Mouse (Mus musculus) effector memory CD4-positive, alpha-beta T cell, adult 5 months (primary cell): ENCODE results near the gene Bsg. TPM values are rescaled to one million over a fixed set of nuclear protein-coding genes. Genes with fewer than 3 reads are reported as not detected.

Source experiments
- polyA plus RNA-seq: library from polyadenylated mRNA; unstranded; fragments of 100-300 nt; shearing (Covaris generic); gene quantifications from one replicate; pipeline ENCODE4 v1.2.1, GENCODE M21; 2017

The Bsg gene
- 178 TPM for polyA plus RNA-seq

DNA sequence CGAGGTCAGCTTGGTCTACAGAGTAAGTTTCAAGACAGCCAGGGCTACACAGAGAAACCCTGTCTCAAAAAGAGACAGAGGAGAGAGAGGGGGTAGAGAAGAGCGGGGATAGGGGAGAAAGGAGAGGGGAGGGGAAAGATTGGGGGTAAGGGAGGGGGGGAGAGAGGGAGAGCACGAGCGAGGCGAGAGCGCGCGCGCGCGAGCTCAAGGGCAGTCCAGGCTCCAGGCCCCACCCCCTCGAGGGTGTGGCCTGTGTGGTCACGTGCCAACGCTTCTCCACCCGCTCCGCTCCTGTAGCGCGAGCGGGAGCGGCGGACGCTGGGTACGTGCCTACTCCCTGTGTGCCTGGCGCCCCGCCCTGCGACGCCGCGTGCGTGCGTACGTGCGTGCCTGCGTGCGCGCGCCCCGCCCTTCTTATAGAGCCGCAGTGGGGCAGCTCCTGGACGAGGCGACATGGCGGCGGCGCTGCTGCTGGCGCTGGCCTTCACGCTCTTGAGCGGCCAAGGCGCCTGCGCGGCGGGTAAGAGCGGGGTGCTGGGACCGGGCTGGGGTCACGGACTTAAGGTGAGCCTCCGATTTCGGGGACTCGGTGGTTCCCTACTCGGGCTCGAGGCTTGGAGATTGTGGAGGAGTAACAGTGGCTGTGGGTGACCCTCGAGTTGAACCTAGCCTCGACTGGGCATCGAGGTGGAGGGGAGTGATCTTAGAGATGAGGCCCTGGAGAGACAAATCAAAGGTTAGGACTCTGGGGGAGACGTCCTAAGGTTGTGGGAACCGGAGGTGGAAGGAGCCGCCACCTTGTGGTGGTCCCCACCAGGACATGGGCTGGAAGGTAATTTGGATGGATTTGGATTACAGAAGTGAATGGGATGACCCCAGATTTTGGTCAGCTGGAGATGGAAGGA, at the start of gene Bsg:
Bsg (plus strand) TSS at position 427 of the 905 bp plus-strand sequence.

DNA sequence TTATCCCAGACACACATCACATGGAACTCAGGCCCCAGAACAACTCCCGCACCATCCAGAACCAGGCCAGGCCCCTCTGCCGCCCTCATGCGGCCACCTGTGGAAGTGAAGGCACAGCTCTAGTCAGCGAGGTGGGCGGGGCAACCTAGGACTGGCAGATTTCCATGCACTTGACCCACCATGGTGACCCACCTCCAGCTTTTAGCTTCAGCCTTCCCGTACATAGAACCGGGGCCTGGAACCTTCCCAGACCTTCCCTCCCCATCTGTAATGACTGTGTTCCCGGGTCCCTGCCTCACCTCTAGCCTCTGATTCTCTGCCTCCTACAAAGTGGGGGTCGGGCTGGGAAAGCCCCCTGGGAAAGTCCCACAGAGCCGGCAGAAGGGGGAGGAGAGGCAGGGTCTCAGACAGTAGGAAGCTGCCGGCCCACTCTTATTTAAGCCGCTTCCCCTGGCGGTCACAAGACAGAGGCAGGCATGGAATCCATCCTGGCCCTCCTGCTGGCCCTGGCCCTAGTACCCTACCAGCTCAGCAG, 40.1 kb upstream of the Bsg start, which contains the start of gene Madcam1:
Madcam1 (plus strand) TSS at position 429 of the 535 bp plus-strand sequence.

DNA sequence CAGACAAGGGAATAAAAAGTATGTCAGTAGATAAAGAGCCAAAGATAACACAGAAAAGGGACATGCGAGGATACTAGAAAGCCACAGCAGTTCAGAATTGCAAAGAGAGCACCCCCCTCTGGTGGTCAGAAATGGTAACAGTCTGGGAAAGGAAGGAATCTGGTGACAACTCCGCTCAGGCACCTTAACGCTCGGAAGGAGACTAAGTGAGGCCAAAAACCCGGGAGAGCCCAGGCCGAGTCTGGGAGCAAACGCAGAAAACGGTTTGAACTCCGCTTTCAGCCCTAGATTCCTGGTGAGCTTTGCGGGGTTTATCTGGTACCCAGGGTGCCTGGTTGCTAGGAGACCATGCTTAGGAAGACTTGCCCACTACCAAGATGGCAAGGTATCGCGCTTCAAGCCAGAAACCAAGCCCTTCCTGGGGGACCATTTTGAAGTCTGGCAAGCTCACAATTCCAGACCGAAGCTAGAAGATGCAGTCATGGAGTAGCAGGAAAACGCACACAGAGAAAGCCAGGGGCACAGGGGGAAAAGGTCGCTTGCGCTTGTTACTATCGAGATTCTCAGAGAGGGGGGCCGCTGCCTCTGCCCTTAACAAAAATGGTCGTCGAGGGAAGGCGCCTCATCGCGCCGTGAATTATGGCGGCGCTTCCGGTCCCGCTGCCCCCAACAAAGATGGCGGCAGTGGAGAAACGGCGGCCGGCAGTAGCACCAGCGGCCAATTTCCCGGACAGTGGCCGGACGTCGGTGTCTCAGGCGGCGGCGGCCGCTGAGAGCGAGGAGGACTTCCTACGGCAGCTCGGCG, 35.3 kb upstream of the Bsg start, which contains the start of gene Tpgs1:
Tpgs1 (plus strand) TSS at position 599 of the 805 bp plus-strand sequence.

DNA sequence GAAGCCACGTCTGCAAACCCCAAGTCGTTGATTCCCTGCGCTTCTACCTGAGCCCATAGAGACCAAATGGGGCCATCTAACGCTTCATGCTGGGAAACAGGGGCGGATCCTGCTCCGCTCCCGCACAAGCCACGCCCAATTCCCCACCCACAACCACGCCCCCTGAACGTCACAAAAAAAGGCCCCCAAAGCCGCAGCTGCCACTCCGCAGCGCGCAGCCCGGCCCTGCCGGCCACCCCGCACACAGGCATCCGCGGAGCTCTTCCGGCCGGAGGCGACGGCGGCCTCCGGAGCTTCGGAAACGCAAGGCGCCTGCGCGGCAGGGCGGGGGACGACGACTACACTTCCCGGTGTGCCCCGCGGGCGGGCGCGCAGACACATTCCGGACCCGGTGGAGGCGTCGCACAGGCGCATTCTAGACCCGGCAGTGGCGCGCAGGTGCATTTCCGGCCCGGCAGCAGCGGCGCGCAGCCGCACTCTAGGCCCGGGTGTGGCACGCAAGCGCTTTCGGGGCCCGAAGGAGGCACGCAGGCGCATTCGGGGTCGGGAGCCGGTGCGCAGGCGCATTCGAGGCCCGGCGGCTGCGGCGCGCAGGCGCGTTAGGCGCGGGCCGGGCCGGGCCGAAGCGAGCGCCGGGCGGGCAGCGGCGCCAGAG, 22.6 kb upstream of the Bsg start, which contains the start of gene Cdc34:
Cdc34 (plus strand) TSS at position 605 of the 655 bp plus-strand sequence.

DNA sequence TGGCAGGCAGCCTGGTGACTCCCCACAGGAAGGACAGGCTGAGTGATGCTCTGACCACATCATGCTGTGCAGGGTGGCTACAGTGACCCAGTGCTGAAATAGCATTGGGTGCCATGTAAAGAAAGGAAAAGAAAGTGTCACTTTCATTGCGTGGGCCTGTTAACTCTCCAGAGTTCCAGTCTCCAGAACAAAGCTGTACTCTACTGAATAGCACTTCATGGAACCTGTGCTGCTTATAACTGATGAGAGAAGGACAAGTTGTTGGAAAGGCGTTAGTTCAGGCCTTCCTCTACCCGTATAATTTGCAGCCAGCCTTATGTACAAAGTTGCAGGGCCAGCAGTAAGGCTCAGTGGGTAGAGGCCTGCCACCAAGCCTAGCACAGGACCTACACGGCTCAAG, 15.6 kb upstream of the Bsg start, which contains the start of gene Gzmm:
Gzmm (plus strand) TSS at position 301 of the 400 bp plus-strand sequence.

DNA sequence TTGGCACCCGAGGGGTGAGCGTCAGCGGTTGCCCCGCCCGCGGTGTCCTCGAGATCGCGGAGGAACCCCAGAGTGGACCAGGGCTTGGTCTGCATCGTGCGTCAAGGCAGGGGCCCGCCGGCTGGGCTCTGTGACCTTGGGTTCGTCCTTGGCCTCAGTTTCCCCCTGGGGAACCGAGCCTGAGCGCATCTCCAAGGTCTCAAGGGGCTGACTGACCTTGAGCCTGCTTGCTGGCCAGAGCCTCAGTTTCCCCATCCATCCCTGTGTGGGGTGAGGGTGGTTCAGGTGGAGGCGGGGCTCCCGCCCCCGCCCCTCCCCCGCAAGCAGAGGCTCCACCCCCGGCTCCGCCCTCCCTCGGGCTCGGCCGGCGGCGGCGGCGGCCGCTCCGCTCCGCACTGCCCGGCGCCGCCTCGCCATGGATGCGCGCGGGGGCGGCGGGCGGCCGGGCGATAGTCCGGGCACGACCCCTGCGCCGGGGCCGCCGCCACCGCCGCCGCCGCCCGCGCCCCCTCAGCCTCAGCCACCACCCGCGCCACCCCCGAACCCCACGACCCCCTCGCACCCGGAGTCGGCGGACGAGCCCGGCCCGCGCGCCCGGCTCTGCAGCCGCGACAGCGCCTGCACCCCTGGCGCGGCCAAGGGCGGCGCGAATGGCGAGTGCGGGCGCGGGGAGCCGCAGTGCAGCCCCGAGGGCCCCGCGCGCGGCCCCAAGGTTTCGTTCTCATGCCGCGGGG, 12.1 kb downstream of the Bsg start, which contains the start of gene Hcn2:
Hcn2 (plus strand) TSS at position 381 of the 734 bp plus-strand sequence.

DNA sequence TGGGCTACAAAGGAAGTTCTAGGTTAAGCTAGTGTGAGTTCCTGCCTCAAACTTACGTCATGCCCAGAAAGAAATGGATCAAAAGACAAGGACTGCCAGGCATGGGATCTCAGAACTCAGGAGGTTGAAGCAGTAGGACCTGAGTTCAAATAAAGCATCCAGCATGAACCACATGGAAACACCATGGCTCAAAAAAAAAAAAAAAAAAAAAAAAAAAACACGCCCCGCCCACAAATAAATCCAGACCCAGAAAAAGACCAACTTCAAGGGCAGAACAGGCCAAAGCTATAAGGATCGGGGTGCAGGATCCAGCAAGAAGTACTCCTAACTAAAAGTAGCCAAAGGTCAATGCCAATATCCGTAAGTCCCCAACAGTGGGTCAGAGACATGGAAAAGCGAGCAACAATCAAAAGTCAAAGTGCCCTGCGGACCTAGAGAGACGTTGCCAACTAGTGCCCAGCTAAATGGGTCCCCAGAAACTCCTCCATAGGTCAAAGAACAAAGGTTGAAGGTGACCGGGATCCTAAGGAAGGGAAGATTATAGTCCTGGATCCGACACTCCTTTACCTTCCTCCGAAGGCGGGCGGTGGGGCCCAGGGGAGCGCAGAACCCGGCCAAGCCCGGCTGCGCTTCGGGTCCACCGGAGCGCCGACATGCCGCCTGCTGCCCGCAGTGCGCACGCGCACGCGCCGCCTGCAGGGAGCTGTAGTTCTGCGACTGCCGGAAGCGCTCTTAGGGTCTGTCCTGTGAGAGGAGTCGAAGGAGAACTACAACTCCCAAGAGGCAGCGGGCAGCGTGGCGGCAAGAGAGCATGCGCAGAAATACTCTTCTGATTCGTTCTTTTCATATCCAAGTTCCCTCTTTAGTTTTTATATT, 41.8 kb downstream of the Bsg start, which contains the start of gene Polrmt:
Polrmt (minus strand) TSS at position 684 of the 876 bp plus-strand sequence.

DNA sequence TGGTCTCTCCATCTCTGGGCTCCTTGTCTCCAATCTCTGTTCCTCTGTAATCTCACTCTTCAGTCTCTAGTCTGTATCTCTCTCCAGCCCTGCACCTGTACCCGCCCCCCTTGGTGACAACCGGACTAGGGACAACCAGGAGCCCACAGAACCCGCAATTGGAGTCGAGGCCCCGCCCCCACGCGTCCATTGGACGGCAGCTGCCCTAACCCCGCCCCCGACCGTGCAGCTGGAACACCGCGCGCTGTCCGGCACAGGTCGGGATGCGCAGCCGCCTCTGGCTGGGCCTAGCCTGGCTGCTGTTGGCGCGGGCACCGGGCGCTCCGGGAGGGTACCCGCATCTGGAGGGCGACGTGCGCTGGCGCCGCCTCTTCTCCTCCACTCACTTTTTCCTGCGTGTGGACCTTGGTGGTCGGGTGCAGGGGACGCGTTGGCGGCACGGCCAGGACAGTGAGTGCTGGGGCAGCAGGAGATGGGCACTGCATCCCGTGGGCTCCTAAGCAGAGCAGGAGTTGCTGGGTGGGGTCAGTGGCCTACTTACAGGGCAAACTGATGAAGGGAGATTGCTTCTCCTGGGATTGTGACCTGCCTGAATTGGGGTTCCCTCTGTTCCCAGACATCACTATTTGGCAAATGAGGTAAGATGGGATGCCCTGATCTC, 50.7 kb downstream of the Bsg start, which contains the start of gene Fgf22:
Fgf22 (plus strand) TSS at position 221 of the 661 bp plus-strand sequence.

Other genes starting within 250 kb of the Bsg start
- gene Vmn2r83, start 235.8 kb upstream of the Bsg start, polyA plus RNA-seq = not detected
- 1.7 TPM for gene Plpp2, start 170.7 kb upstream of the Bsg start, polyA plus RNA-seq
- gene Mier2, start 149.3 kb upstream of the Bsg start, polyA plus RNA-seq = 49.2 TPM
- gene Theg, start 117.2 kb upstream of the Bsg start, polyA plus RNA-seq = not detected
- gene C2cd4c, start 90.5 kb upstream of the Bsg start, polyA plus RNA-seq = not detected
- not detected for gene Shc2, start 66.6 kb upstream of the Bsg start, polyA plus RNA-seq
- not detected for gene Odf3l2, start 58.8 kb upstream of the Bsg start, polyA plus RNA-seq
- gene Madcam1, start 39.9 kb upstream of the Bsg start, polyA plus RNA-seq = not detected
- gene Tpgs1, start 35.1 kb upstream of the Bsg start, polyA plus RNA-seq = 24.0 TPM
- gene Cdc34, start 22.3 kb upstream of the Bsg start, polyA plus RNA-seq = 83.3 TPM
- 2.7 TPM for gene Gzmm, start 15.5 kb upstream of the Bsg start, polyA plus RNA-seq
- 0.12 TPM for gene Hcn2, start 12.1 kb downstream of the Bsg start, polyA plus RNA-seq
- 33.4 TPM for gene Polrmt, start 42.1 kb downstream of the Bsg start, polyA plus RNA-seq
- gene Fgf22, start 50.6 kb downstream of the Bsg start, polyA plus RNA-seq = not detected
- gene Rnf126, start 62.5 kb downstream of the Bsg start, polyA plus RNA-seq = 47.0 TPM
- 0.31 TPM for gene Fstl3, start 72.8 kb downstream of the Bsg start, polyA plus RNA-seq
- gene Prss57, start 86.5 kb downstream of the Bsg start, polyA plus RNA-seq = not detected
- gene Palm, start 89.1 kb downstream of the Bsg start, polyA plus RNA-seq = 3.5 TPM
- gene Misp, start 116.5 kb downstream of the Bsg start, polyA plus RNA-seq = not detected
- gene Ptbp1, start 149.9 kb downstream of the Bsg start, polyA plus RNA-seq = 555 TPM
- not detected for gene Prtn3, start 170.0 kb downstream of the Bsg start, polyA plus RNA-seq
- 11.3 TPM for gene Plppr3, start 170.1 kb downstream of the Bsg start, polyA plus RNA-seq
- not detected for gene Elane, start 181.8 kb downstream of the Bsg start, polyA plus RNA-seq
- not detected for gene Cfd, start 186.4 kb downstream of the Bsg start, polyA plus RNA-seq
- 31.9 TPM for gene Med16, start 204.4 kb downstream of the Bsg start, polyA plus RNA-seq
- gene Gm26602, start 206.4 kb downstream of the Bsg start, polyA plus RNA-seq = 11.6 TPM
- gene Kiss1r, start 212.5 kb downstream of the Bsg start, polyA plus RNA-seq = 0.26 TPM
- gene R3hdm4, start 216.7 kb downstream of the Bsg start, polyA plus RNA-seq = 113 TPM
- gene Arid3a, start 222.6 kb downstream of the Bsg start, polyA plus RNA-seq = 10.6 TPM